Mouse (Mus musculus) stomach, postnatal 0 days (tissue): Measurements from ENCODE around the gene Sdhb.

Experiments used
- CTCF ChIP-seq: IDR thresholded peaks from 2 replicates; pipeline ENCODE4 v1.5.1; 2016; ENCODE audit warnings: antibody characterized with exemption, low read depth, mild to moderate bottlenecking, moderate library complexity
- EP300 ChIP-seq: optimal IDR thresholded peaks from 2 replicates; pipeline ENCODE3; 2016; ENCODE audit warnings: antibody characterized with exemption

DNA sequence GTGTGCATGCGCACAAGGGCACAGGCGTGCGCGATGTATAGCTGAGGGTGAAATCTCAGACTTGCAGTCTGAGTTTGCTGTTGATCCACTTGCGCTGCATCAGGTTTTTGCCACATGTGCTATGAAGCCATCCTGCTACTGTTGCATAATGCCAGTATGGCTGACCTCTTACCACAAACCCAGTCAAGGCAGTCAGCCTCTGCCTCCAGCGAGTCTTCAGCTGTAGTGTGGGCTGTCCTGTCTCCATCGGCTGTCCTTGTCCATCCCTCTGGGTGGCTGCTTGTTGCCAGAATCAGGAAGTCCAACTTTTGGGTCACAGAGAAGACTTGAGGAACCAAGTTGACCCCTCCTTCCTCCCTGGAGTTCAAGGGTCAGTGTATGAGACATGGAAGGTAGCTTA is 14.4 kb downstream of the Sdhb start:
- no peak for TF ChIP-seq CTCF
- no peak for TF ChIP-seq EP300
